Mouse (Mus musculus): ENCODE data around the gene Maml3. TPM values are rescaled to one million over a fixed set of nuclear protein-coding genes. Genes with fewer than 3 reads are reported as not detected.

The Maml3 gene
- total and polyA plus RNA-seq, 3 experiments, result 0.81 to 1.8 (median 0.98) TPM

DNA sequence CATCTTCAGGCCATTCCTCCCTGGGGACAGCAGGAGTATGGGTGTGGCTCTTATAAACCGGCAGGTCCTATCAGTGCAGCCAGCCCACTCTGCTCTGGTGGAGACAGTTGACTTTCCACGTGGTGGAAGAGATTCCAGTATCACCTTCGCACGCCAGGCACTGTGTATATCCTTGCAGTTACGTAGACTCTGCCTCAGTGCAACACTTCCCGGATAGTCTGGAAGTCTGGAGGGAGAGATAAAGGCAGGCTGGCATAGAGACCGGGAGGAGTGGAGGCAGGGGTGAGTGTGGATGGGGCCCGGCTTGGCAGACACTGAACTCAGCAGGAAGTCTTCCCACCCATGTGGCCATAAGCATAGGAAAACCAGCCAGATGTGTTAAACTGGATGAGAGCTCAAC, 416.2 kb downstream of the Maml3 start:
- H3K79me2 ChIP-seq (replicated peaks; ENCODE audit: control insufficient read depth, extremely low read depth, insufficient read depth, poor library complexity, severe bottlenecking), result no peaks in the 10 kb centered on the region
- H3K27ac ChIP-seq (ENCODE audit: insufficient read depth, low read depth), result no peak overlapping the region
- H3K4me1 ChIP-seq (ENCODE audit: control insufficient read depth in 1 of 2, insufficient read depth in 2 of 2), result peaks cover 8 to 10% of the 10 kb centered on the region in 2 experiments
- peaks cover 0 to 23% of the 10 kb centered on the region in 2 experiments for H3K36me3 ChIP-seq (replicated peaks in 1 of 2; ENCODE audit: control insufficient read depth in 1 of 2, insufficient read depth in 1 of 2, low read length in 1 of 2)
- H3K9ac ChIP-seq (ENCODE audit: insufficient read depth, low read depth), result no peak overlapping the region
- H3K27me3 ChIP-seq (replicated peaks), result no peaks in the 10 kb centered on the region
- DNase-seq (ENCODE audit: extremely low read depth), result no peak
- no peaks in the 10 kb centered on the region for H3K9me3 ChIP-seq (replicated peaks; ENCODE audit: low read length)
- in situ Hi-C loops (cut with MboI; ENCODE audit: low pct_ligation_motif_present, low pct_unique_long_range_greater_than_20kb, low sequenced_read_pairs), result no loop called here
- H3K4me3 ChIP-seq (replicated peaks in 1 of 3; ENCODE audit: low read depth in 2 of 3, low read length in 2 of 3, poor library complexity in 1 of 3), result no peak overlapping the region
- TF ChIP-seq SIN3A (IDR thresholded peaks at IDR 0.05; ENCODE audit: low read length) (no peak), SMC3 (IDR thresholded peaks at IDR 0.05; ENCODE audit: low read depth, low read length) (no peak), ZMIZ1 (IDR thresholded peaks at IDR 0.05; ENCODE audit: low read depth, low read length) (no peak), GABPA (IDR thresholded peaks at IDR 0.05; ENCODE audit: insufficient replicate concordance, low read depth, low read length) (no peak), E2F4 (IDR thresholded peaks at IDR 0.05; ENCODE audit: insufficient replicate concordance, low read depth, low read length) (no peak), UBTF (IDR thresholded peaks at IDR 0.05; ENCODE audit: low read depth, low read length) (no peak), MXI1 (IDR thresholded peaks at IDR 0.05; ENCODE audit: low read depth, low read length) (no peak), ZC3H11A (IDR thresholded peaks at IDR 0.05; ENCODE audit: low read depth, low read length) (no peak), POLR2AphosphoS2 (IDR thresholded peaks at IDR 0.05; ENCODE audit: low read depth, low read length) (no peak), IRF4 (IDR thresholded peaks at IDR 0.05; ENCODE audit: low read depth, low read length) (no peak), ZNF384 (IDR thresholded peaks at IDR 0.05; ENCODE audit: low read depth, low read length) (no peak), MEF2A (IDR thresholded peaks at IDR 0.05; ENCODE audit: borderline replicate concordance, low read depth, low read length) (no peak), MYC (IDR thresholded peaks at IDR 0.05; ENCODE audit: low read depth, low read length) (no peak), ETS1 (conservative IDR thresholded peaks at IDR 0.05; ENCODE audit: low read depth, low read length) (no peak), MAX (IDR thresholded peaks at IDR 0.05; ENCODE audit: low read length) (no peak), ELF1 (IDR thresholded peaks at IDR 0.05; ENCODE audit: low read depth, low read length) (no peak), USF2 (conservative IDR thresholded peaks at IDR 0.05; ENCODE audit: low read depth, low read length) (no peak)
- no peak overlapping the region for H3K4me2 ChIP-seq (ENCODE audit: insufficient read depth, low read depth, poor library complexity, severe bottlenecking)
- dilution Hi-C loops (cut with MboI; ENCODE audit: extremely low pct_ligation_motif_present, extremely low pct_unique_long_range_greater_than_20kb, low sequenced_read_pairs), result no loop called here

GRCm38 (mm10) chr3:51686791-51687190, 418.1 kb downstream of the Maml3 start:
- in situ Hi-C loops (cut with MboI; ENCODE audit: low pct_ligation_motif_present, low pct_unique_long_range_greater_than_20kb, low sequenced_read_pairs) (no loop called here), dilution Hi-C loops (cut with MboI; ENCODE audit: extremely low pct_ligation_motif_present, extremely low pct_unique_long_range_greater_than_20kb, low sequenced_read_pairs) (no loop called here)
- no peaks in the 10 kb centered on the region for H3K79me2 ChIP-seq (replicated peaks; ENCODE audit: control insufficient read depth, extremely low read depth, insufficient read depth, poor library complexity, severe bottlenecking)
- DNase-seq (ENCODE audit: extremely low read depth), result no peak
- no peak overlapping the region for H3K27ac ChIP-seq (ENCODE audit: insufficient read depth, low read depth)
- H3K27me3 ChIP-seq (replicated peaks), result no peaks in the 10 kb centered on the region
- H3K4me2 ChIP-seq (ENCODE audit: insufficient read depth, low read depth, poor library complexity, severe bottlenecking), result no peak overlapping the region
- H3K4me3 ChIP-seq (replicated peaks in 1 of 3; ENCODE audit: low read depth in 2 of 3, low read length in 2 of 3, poor library complexity in 1 of 3), result no peak overlapping the region
- peaks cover 8 to 10% of the 10 kb centered on the region in 2 experiments for H3K4me1 ChIP-seq (ENCODE audit: control insufficient read depth in 1 of 2, insufficient read depth in 2 of 2)
- no peak for TF ChIP-seq USF2 (conservative IDR thresholded peaks at IDR 0.05; ENCODE audit: low read depth, low read length)
- TF ChIP-seq SMC3 (IDR thresholded peaks at IDR 0.05; ENCODE audit: low read depth, low read length), result no peak
- TF ChIP-seq TCF12 (IDR thresholded peaks at IDR 0.05; ENCODE audit: low read depth, low read length), result no peak
- TF ChIP-seq UBTF (IDR thresholded peaks at IDR 0.05; ENCODE audit: low read depth, low read length), result no peak
- no peak for TF ChIP-seq GABPA (IDR thresholded peaks at IDR 0.05; ENCODE audit: insufficient replicate concordance, low read depth, low read length)
- no peak for TF ChIP-seq MAFK (IDR thresholded peaks at IDR 0.05; ENCODE audit: insufficient replicate concordance, low read length)
- TF ChIP-seq CHD1 (IDR thresholded peaks at IDR 0.05; ENCODE audit: low read depth, low read length), result no peak
- no peak for TF ChIP-seq HCFC1 (IDR thresholded peaks at IDR 0.05; ENCODE audit: low read depth, low read length)
- no peak for TF ChIP-seq MXI1 (IDR thresholded peaks at IDR 0.05; ENCODE audit: low read depth, low read length)
- TF ChIP-seq ZNF384 (IDR thresholded peaks at IDR 0.05; ENCODE audit: low read depth, low read length), result no peak
- no peak for TF ChIP-seq CTCF (conservative IDR thresholded peaks at IDR 0.05 in 1 of 2, IDR thresholded peaks at IDR 0.05 in 1 of 2; ENCODE audit: low read depth in 2 of 2, low read length in 2 of 2)
- no peak for TF ChIP-seq POLR2AphosphoS2 (IDR thresholded peaks at IDR 0.05; ENCODE audit: low read depth, low read length)
- no peak for TF ChIP-seq MEF2A (IDR thresholded peaks at IDR 0.05; ENCODE audit: borderline replicate concordance, low read depth, low read length)
- TF ChIP-seq ZKSCAN1 (IDR thresholded peaks at IDR 0.05; ENCODE audit: borderline replicate concordance, low read depth, low read length), result no peak
- H3K9ac ChIP-seq (ENCODE audit: insufficient read depth, low read depth), result no peak overlapping the region
- no peaks in the 10 kb centered on the region for H3K9me3 ChIP-seq (replicated peaks; ENCODE audit: low read length)
- H3K36me3 ChIP-seq (replicated peaks in 1 of 2; ENCODE audit: control insufficient read depth in 1 of 2, insufficient read depth in 1 of 2, low read length in 1 of 2), result peaks cover 2 to 41% of the 10 kb centered on the region in 2 experiments

Measured in CH12.LX (cell line).